Comparison of ENCODE assay signal across 8 mouse cellular contexts in the genomic region with DNA sequence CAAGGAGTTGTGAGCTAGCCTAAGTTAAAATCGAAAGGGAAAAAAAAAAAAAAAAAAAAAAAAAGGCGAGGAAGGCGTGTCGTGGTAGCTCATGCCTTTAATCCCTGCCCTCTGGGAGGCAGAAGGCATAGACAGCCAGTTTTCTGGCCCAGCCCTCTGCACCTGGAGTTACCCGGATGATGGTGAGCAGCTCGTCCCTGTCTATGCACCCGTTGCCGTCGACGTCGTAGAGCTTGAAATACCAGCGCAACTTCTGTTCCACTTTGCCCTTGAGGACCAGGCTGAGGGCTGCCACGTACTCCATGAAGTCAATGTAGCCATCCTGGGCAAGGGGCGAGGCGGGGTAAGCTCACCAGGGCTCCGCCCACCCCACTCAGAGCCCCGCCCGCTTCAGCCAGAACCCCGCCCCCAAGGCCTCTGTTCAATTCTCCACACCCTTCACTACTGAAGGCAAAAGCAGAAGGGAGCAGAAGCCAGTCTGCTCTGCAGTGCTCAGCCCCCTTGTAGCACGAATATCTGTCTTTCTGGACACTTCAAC. TPM values are rescaled to one million over a fixed set of nuclear protein-coding genes. Genes with fewer than 3 reads are reported as not detected.
A peak's percentile ranks its signal among the peaks of the same experiment; 100 is the strongest.
DNase-seq lines count a peak whose midpoint lies in the region; ATAC-seq lines count a peak whose summit lies in the region.

No protein-coding gene starts in this region.

- no peak overlapping the region for H3K4me3 ChIP-seq in embryonic facial prominence, embryonic 11.5 days (ENCODE audit: low read depth, low read length)
- peak overlapping the region; percentile 36 for H3K4me3 ChIP-seq in heart, embryonic 12.5 days
- peak overlapping the region; percentile 34 for H3K4me3 ChIP-seq in kidney, embryonic 15.5 days (replicated peaks)

- 3% methylated on average over 20 of the region's 20 CpGs for WGBS in embryonic facial prominence, embryonic 11.5 days
- 3% methylated on average over 20 of the region's 20 CpGs for WGBS in heart, embryonic 12.5 days
- 4% methylated on average over 19 of the region's 20 CpGs for WGBS in kidney, embryonic 15.5 days

- H3K36me3 ChIP-seq in embryonic facial prominence, embryonic 11.5 days (replicated peaks; ENCODE audit: control insufficient read depth, insufficient read depth, low read depth, low read length), result no peaks in the 10 kb centered on the region
- H3K36me3 ChIP-seq in heart, embryonic 12.5 days, result no peaks in the 10 kb centered on the region
- H3K36me3 ChIP-seq in kidney, embryonic 15.5 days, result no peaks in the 10 kb centered on the region

- no peak; the same call in 1 of the 2 replicates for ATAC-seq in embryonic facial prominence, embryonic 11.5 days (replicated peaks; ENCODE audit: insufficient number of reproducible peaks, low FRiP score, low TSS enrichment, low read depth)
- ATAC-seq in heart, embryonic 12.5 days (ENCODE audit: insufficient number of reproducible peaks, low FRiP score), result peak; percentile 33
- peak; percentile 65; the same call in 1 of the 2 replicates for ATAC-seq in kidney, embryonic 15.5 days (replicated peaks; ENCODE audit: low FRiP score)

- no peak overlapping the region for H3K27ac ChIP-seq in embryonic facial prominence, embryonic 11.5 days (replicated peaks; ENCODE audit: low read depth, low read length)
- H3K27ac ChIP-seq in heart, embryonic 12.5 days (ENCODE audit: poor library complexity, severe bottlenecking), result no peak overlapping the region
- no peak overlapping the region for H3K27ac ChIP-seq in kidney, embryonic 15.5 days

- H3K9me3 ChIP-seq in embryonic facial prominence, embryonic 11.5 days (replicated peaks; ENCODE audit: control insufficient read depth, low read length), result no peaks in the 10 kb centered on the region
- no peaks in the 10 kb centered on the region for H3K9me3 ChIP-seq in heart, embryonic 12.5 days (replicated peaks)
- H3K9me3 ChIP-seq in kidney, embryonic 15.5 days (replicated peaks), result no peaks in the 10 kb centered on the region; the same call in 1 of the 2 replicates

- DNase-seq in spleen, adult 18-20 months, result peak; percentile 13 to 49
- no peak for DNase-seq in spleen, adult 12 weeks (ENCODE audit: low spot score)
- DNase-seq in embryonic facial prominence, embryonic 11.5 days (ENCODE audit: low spot score), result peak; percentile 59
- DNase-seq in lung, postnatal 14 days, result peak; percentile 57
- DNase-seq in ovary, postnatal 10 days (ENCODE audit: low spot score), result peak; percentile 24
- DNase-seq in yolk sac, embryonic 10.5 days (ENCODE audit: low spot score), result peak; percentile 56

- peaks cover 13% of the 10 kb centered on the region for H3K27me3 ChIP-seq in embryonic facial prominence, embryonic 11.5 days (ENCODE audit: control insufficient read depth, insufficient read depth, low read length)
- peaks cover 58% of the 10 kb centered on the region for H3K27me3 ChIP-seq in heart, embryonic 12.5 days (replicated peaks)
- peaks cover 24% of the 10 kb centered on the region for H3K27me3 ChIP-seq in kidney, embryonic 15.5 days

- H3K4me1 ChIP-seq in embryonic facial prominence, embryonic 11.5 days (ENCODE audit: control insufficient read depth, insufficient read depth, low read length), result no peaks in the 10 kb centered on the region
- peaks cover 13% of the 10 kb centered on the region for H3K4me1 ChIP-seq in heart, embryonic 12.5 days (replicated peaks)
- peaks cover 17% of the 10 kb centered on the region for H3K4me1 ChIP-seq in kidney, embryonic 15.5 days

- H3K9ac ChIP-seq in embryonic facial prominence, embryonic 11.5 days (replicated peaks; ENCODE audit: low read length), result no peak overlapping the region
- peak overlapping the region; percentile 46; the same call in 1 of the 2 replicates for H3K9ac ChIP-seq in heart, embryonic 12.5 days
- no peak overlapping the region for H3K9ac ChIP-seq in kidney, embryonic 15.5 days

- peak overlapping the region; percentile 0 for H3K4me2 ChIP-seq in embryonic facial prominence, embryonic 11.5 days (ENCODE audit: low read depth, low read length)
- H3K4me2 ChIP-seq in heart, embryonic 12.5 days, result peak overlapping the region; percentile 68
- peak overlapping the region; percentile 59 for H3K4me2 ChIP-seq in kidney, embryonic 15.5 days

RNA-seq across cellular contexts. Expression of gene Guca1a, which starts 4.9 kb away (rescaled TPM):
- polyA plus RNA-seq in embryonic facial prominence, embryonic 11.5 days (2014; fragmentation: Nextera tagmentation; extraction: Ambion mirVana), result 0.83 and 0.84 TPM in 2 replicates
- polyA plus RNA-seq in heart, embryonic 12.5 days (2016; fragmentation: Nextera tagmentation; extraction: Ambion mirVana), result 3.2 and 3.8 TPM in 2 replicates
- polyA plus RNA-seq in kidney, embryonic 15.5 days (2015; fragmentation: Nextera tagmentation; extraction: Ambion mirVana), result 1.6 and 2.6 TPM in 2 replicates

RNA-seq across cellular contexts. Expression of gene Guca1b, which starts 10.3 kb away (rescaled TPM):
- polyA plus RNA-seq in embryonic facial prominence, embryonic 11.5 days (2014; fragmentation: Nextera tagmentation; extraction: Ambion mirVana), result 0.41 and 1.6 TPM in 2 replicates
- 1.8 and 2.0 TPM in 2 replicates for polyA plus RNA-seq in heart, embryonic 12.5 days (2016; fragmentation: Nextera tagmentation; extraction: Ambion mirVana)
- polyA plus RNA-seq in kidney, embryonic 15.5 days (2015; fragmentation: Nextera tagmentation; extraction: Ambion mirVana), result 1.9 and 2.3 TPM in 2 replicates

RNA-seq across cellular contexts. Expression of gene Mrps10, which starts 26.8 kb away (rescaled TPM):
- polyA plus RNA-seq in embryonic facial prominence, embryonic 11.5 days (2014; fragmentation: Nextera tagmentation; extraction: Ambion mirVana), result 74.1 and 75.2 TPM in 2 replicates
- 64.6 and 68.1 TPM in 2 replicates for polyA plus RNA-seq in heart, embryonic 12.5 days (2016; fragmentation: Nextera tagmentation; extraction: Ambion mirVana)
- 80.3 and 83.1 TPM in 2 replicates for polyA plus RNA-seq in kidney, embryonic 15.5 days (2015; fragmentation: Nextera tagmentation; extraction: Ambion mirVana)

RNA-seq across cellular contexts. Expression of gene AI661453, which starts 41.0 kb away (rescaled TPM):
- polyA plus RNA-seq in embryonic facial prominence, embryonic 11.5 days (2014; fragmentation: Nextera tagmentation; extraction: Ambion mirVana), result 0.43 and 0.93 TPM in 2 replicates
- polyA plus RNA-seq in heart, embryonic 12.5 days (2016; fragmentation: Nextera tagmentation; extraction: Ambion mirVana), result 0.85 and 1.1 TPM in 2 replicates
- 1.7 and 2.1 TPM in 2 replicates for polyA plus RNA-seq in kidney, embryonic 15.5 days (2015; fragmentation: Nextera tagmentation; extraction: Ambion mirVana)

RNA-seq across cellular contexts. Expression of gene 1700001C19Rik, which starts 41.7 kb away (rescaled TPM):
- 0.25 and 0.66 TPM in 2 replicates for polyA plus RNA-seq in embryonic facial prominence, embryonic 11.5 days (2014; fragmentation: Nextera tagmentation; extraction: Ambion mirVana)
- polyA plus RNA-seq in heart, embryonic 12.5 days (2016; fragmentation: Nextera tagmentation; extraction: Ambion mirVana), result 1.0 and 1.2 TPM in 2 replicates
- 0.26 and 0.46 TPM in 2 replicates for polyA plus RNA-seq in kidney, embryonic 15.5 days (2015; fragmentation: Nextera tagmentation; extraction: Ambion mirVana)

Comparison
In these comparisons a context has a peak if more than half of its experiments do, and no peak if none do; other contexts are left out.
1. H3K4me2 ChIP-seq: peak in every context shown above with its lines; median percentile 68 in heart, embryonic 12.5 days; 59 in kidney, embryonic 15.5 days; 0 in embryonic facial prominence, embryonic 11.5 days.